Mouse (Mus musculus): ENCODE data around the gene Gpr171. TPM values are rescaled to one million over a fixed set of nuclear protein-coding genes. Genes with fewer than 3 reads are reported as not detected.
"Not testable (repeated sequence)": the region's sequence is repeated elsewhere in the genome, so short reads cannot be mapped to it uniquely, and the experiment has no call there.

Gpr171 gene
- polyA plus RNA-seq, 1 experiment from 2014 or later: 0.97 TPM

DNA sequence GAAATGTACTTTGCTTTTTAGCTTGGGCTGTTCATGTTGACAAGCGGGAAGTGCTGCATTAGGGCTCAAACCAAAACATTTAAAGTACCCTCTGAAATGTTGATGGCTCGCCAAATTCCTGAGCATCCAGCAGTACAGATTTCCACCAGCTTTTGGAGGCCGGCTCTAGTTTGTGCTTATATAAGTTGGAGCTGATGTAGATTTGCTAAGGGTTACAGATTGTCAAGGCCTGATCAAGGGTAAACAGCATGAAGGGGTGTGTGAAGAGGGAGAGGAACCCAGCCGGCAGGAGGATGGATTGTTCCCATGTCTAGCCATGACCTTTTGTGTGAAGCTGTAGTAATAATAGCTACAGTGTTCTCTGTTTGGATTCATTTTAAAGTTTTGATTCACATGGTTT is 29.5 kb upstream of the Gpr171 start:
- ATAC-seq: peak; percentile 79
- 44% methylated on average over 4 of the region's 4 CpGs for WGBS
- H3K27ac ChIP-seq: no peak overlapping the region

DNA sequence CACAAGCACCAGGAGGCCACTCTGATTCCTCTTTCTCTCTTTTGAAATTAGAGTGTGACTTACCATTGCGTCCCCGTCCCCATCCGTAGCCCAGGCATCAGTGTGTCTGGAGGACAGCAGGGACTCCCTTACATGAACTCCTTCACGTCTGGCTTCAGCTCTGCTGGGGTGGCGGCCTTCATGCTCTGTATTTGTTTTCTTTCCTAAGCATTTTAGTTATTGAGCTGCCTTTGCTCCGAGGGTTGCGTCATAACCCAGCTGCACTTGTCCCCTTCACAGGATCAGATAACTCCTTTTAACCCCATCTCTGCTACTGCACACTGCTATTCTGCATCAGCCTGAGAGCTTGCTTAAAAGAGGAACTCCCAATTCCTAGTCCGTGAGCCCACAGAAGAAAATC is 28.8 kb upstream of the Gpr171 start:
- no peak overlapping the region for H3K4me3 ChIP-seq (replicated peaks)

More for the DNA sequence above, 29.5 kb upstream of the Gpr171 start:
- Histone ChIP-seq H3K36me3 (no peaks in the 10 kb centered on the region), H3K27me3 (replicated peaks) (no peaks in the 10 kb centered on the region), H3K4me2 (replicated peaks) (no peak overlapping the region), H3K9me3 (no peaks in the 10 kb centered on the region), H3K4me1 (replicated peaks) (no peaks in the 10 kb centered on the region), H3K9ac (no peak overlapping the region), H3K4me3 (replicated peaks) (no peak overlapping the region)

DNA sequence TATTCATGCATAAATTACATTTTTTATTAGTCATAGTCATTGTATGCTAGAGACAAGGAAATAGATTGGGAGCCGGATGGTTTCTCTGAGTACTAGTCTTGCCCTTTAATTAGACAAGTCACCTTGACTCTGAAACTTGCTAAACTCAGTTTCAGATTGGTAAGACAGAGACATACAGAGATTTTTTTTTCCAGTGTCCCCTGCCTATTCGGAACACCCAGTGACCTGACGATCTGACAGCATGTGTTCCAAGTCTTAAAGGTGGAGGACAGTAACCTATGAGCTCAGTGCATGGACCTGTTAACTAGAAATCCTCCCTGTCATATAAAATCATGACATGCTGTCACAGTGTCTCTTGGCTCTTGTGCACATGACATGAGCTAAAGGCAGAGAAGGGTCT is 27.9 kb upstream of the Gpr171 start:
- H3K27me3 ChIP-seq (replicated peaks): no peaks in the 10 kb centered on the region
- H3K4me2 ChIP-seq (replicated peaks): no peak overlapping the region
- no peak for ATAC-seq
- no peaks in the 10 kb centered on the region for H3K36me3 ChIP-seq
- 76% methylated on average over 3 of the region's 3 CpGs for WGBS
- no peaks in the 10 kb centered on the region for H3K9me3 ChIP-seq
- no peak overlapping the region for H3K9ac ChIP-seq
- no peak overlapping the region for H3K4me3 ChIP-seq (replicated peaks)
- H3K4me1 ChIP-seq (replicated peaks): peaks cover 6% of the 10 kb centered on the region; the same call in 1 of the 2 replicates
- H3K27ac ChIP-seq: no peak overlapping the region

More for the DNA sequence above, 28.8 kb upstream of the Gpr171 start:
- ATAC-seq: peak; percentile 73
- H3K4me1 ChIP-seq (replicated peaks): 0 out of 2 replicates have a peak, but pooled peaks cover 5% of the 10 kb centered on the region
- H3K9me3 ChIP-seq: no peaks in the 10 kb centered on the region
- H3K36me3 ChIP-seq: no peaks in the 10 kb centered on the region
- H3K27me3 ChIP-seq (replicated peaks): no peaks in the 10 kb centered on the region
- H3K9ac ChIP-seq: no peak overlapping the region
- H3K27ac ChIP-seq: no peak overlapping the region
- peak overlapping the region; percentile 31 for H3K4me2 ChIP-seq (replicated peaks)
- 36% methylated on average over 8 of the region's 8 CpGs for WGBS

DNA sequence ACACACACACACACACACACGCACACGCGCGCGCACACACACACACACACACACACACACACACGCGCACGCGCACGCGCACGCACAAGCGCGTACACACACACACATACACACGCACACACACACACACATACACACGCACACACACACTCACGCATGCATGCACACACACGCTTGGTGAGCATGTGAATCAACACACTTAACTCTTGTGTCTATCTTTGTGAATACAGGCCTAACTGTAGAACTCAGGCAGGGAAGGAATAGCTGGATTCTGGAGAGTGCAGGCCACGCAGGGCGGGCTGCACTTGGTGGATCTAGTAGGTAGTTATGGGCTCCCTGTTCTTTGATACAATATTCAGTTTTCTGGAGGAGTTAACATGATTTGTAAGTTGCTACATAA is 27.1 kb upstream of the Gpr171 start:
- H3K4me3 ChIP-seq (replicated peaks): no peak overlapping the region
- no peak overlapping the region for H3K9ac ChIP-seq
- no peaks in the 10 kb centered on the region for H3K27me3 ChIP-seq (replicated peaks)
- WGBS: 85% methylated on average over 20 of the region's 20 CpGs
- H3K4me2 ChIP-seq (replicated peaks): no peak overlapping the region
- no peak for ATAC-seq
- H3K9me3 ChIP-seq: no peaks in the 10 kb centered on the region
- H3K27ac ChIP-seq: no peak overlapping the region
- H3K4me1 ChIP-seq (replicated peaks): peaks cover 6% of the 10 kb centered on the region; the same call in 1 of the 2 replicates
- no peaks in the 10 kb centered on the region for H3K36me3 ChIP-seq

DNA sequence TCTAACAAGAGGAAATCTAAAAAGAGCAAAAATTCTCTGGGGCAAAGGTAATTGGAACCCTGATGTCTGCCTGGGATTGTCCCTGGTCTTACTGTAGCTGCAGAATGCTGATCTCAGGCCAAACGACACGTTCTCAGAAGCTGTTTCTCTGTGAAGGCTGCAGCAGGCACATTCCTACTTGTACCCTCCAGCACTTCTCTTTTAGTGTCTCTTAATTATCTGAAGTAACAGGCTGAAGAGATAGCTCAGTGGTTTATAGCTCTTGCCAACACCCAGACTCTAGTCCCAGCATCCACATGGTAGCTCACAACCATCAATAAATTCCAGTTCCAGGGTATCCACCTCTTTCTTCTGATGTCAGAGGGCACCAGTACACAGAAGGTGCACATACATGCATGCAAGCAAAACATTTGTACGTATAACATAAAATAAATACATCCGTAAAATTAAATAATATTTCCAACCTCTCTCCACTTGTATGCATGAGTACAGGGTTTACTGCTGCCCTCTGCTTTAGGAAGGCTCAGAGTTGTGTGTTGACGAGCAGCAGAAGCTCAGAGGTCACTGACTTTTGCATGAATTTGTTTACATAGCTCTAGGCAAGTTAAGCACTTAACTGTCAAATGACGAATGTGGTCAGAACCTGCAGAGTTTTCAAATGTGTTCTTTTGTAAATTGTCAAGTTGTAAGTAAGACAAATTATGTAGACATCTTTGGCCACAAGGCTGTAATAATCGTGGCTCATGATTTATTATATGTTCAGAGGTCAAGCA is 24.3 kb upstream of the Gpr171 start:
- WGBS: 22% methylated on average over 7 of the region's 7 CpGs
- Histone ChIP-seq H3K4me1 (replicated peaks) (peaks cover 9% of the 10 kb centered on the region; the same call in 1 of the 2 replicates), H3K36me3 (no peaks in the 10 kb centered on the region), H3K4me3 (replicated peaks) (no peak overlapping the region), H3K9me3 (no peaks in the 10 kb centered on the region), H3K4me2 (replicated peaks) (no peak overlapping the region), H3K27me3 (replicated peaks) (no peaks in the 10 kb centered on the region), H3K9ac (no peak overlapping the region), H3K27ac (no peak overlapping the region)
- no peak for ATAC-seq

DNA sequence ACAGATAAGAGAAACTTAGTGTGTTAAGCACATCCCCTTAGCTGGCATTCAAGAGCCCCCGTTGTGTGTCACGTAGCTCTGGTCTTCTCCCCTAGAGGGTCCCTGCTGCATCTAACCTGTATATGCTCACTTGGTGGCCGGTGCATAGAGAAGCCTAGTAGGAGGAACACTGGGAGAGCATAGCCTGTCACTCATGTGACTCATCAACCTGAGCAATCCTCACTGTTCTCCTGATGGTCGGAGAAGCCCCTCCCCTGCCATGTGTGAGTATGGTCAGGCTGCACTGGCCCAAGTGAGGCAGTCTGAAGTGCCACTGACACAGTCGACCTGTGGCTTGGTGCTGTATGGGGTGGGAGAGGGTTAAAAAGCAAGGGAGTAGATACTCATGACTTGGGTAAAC is 23.4 kb upstream of the Gpr171 start:
- WGBS: 61% methylated on average over 5 of the region's 5 CpGs
- Histone ChIP-seq H3K9me3 (no peaks in the 10 kb centered on the region), H3K36me3 (no peaks in the 10 kb centered on the region), H3K27ac (no peak overlapping the region), H3K4me1 (replicated peaks) (peaks cover 10% of the 10 kb centered on the region; the same call in 1 of the 2 replicates), H3K9ac (no peak overlapping the region), H3K4me2 (replicated peaks) (no peak overlapping the region), H3K27me3 (replicated peaks) (no peaks in the 10 kb centered on the region), H3K4me3 (replicated peaks) (no peak overlapping the region)
- no peak for ATAC-seq

DNA sequence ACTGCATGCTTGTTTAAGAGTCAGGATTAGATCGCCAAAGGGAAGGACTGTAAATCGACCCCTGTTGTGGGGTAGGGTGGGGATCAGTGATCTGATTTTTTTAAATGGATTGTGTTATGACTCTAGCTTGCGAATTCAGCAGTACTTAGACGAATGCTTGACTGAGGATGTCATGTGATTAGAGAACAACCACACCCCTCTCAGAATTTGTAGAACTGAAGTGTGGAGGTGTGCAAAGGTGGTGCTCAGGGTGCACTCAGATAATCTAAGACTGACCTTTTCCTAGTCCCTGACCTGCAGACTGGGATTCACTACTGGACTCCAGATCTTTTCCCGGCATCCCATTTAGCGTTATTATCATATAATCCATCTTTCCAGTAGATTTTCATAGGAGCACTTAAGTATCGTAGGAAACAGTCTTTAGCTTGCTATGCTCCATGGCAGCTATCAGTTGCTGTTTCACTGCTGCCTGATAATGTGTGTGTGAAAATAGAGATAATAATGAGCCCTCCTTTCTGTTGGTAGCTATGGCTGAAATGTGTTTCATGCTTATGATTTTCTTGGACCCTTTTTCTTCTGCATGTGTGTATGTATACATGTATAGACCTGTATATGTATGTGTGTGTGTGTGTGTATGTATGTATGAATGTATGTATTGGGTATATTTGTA is 20.3 kb upstream of the Gpr171 start:
- H3K4me2 ChIP-seq (replicated peaks): no peak overlapping the region
- H3K4me3 ChIP-seq (replicated peaks): no peak overlapping the region
- peaks cover 10% of the 10 kb centered on the region; the same call in 1 of the 2 replicates for H3K4me1 ChIP-seq (replicated peaks)
- H3K9me3 ChIP-seq: no peaks in the 10 kb centered on the region
- 0 out of 2 replicates have a peak overlapping the region, but pooled peaks have one; percentile 18 for H3K27ac ChIP-seq
- no peaks in the 10 kb centered on the region for H3K27me3 ChIP-seq (replicated peaks)
- 63% methylated on average over 7 of the region's 7 CpGs for WGBS
- no peak overlapping the region for H3K9ac ChIP-seq
- no peaks in the 10 kb centered on the region for H3K36me3 ChIP-seq
- no peak for ATAC-seq

DNA sequence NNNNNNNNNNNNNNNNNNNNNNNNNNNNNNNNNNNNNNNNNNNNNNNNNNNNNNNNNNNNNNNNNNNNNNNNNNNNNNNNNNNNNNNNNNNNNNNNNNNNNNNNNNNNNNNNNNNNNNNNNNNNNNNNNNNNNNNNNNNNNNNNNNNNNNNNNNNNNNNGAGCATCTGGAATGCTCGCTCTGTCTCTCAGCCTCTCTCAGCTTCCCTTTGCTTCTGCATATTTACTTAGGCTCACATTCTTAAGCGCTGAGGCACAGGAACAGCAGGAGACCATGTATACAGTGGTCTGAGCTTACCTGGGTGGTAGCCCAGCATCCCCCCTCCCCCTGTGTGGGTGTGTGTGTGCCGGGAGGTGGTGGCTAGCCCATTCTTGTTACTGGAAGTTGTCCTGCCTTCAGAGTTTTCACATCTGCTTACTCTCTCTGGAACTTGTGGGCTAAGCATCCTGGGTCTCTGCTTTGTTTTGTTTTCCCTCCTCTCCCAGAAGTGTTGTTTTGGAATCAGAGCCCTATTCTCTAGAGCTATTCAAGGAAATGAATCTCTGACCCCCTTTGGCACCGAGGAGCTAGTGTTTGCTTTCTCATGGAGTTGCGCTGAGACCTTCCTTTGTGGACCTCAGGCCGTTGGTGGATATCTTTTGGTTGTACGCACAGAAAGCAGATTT is 19.6 kb upstream of the Gpr171 start:
- Histone ChIP-seq H3K36me3 (no peaks in the 10 kb centered on the region), H3K4me2 (replicated peaks) (0 out of 2 replicates have a peak overlapping the region, but pooled peaks have one; percentile 7), H3K27ac (0 out of 2 replicates have a peak overlapping the region, but pooled peaks have one; percentile 18), H3K4me1 (replicated peaks) (peaks cover 10% of the 10 kb centered on the region; the same call in 1 of the 2 replicates), H3K9me3 (no peaks in the 10 kb centered on the region), H3K27me3 (replicated peaks) (no peaks in the 10 kb centered on the region), H3K4me3 (replicated peaks) (no peak overlapping the region), H3K9ac (no peak overlapping the region)
- peak; percentile 57 for ATAC-seq
- 36% methylated on average over 7 of the region's 7 CpGs for WGBS

DNA sequence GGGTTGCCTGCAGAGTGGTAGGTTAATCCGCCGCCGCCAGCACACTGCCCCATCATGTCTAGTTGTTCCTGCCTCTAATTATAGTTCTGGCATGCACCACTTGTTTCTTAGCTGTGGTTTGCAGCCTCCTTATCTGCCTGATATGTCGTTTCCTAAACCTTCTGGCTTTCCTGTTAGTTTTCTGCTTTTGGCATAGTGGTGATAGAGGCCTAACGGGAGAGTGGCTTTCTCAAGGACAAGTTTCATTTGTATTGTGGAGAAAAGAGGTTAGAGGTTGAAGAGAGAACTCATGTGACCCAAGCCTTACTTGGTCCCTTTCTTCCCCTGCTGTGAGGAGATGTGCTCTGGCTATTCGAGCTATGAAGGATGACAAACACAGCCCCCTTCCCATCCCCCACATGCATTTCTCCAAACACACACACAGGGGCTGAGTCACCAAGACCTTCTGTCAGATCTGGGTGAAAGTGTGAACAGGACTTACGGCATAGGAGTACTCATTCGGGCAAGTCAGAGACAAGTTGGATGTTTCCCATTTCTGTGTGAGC is 12.4 kb upstream of the Gpr171 start:
- Histone ChIP-seq H3K9me3 (no peaks in the 10 kb centered on the region), H3K4me2 (replicated peaks) (no peak overlapping the region), H3K36me3 (no peaks in the 10 kb centered on the region), H3K27ac (no peak overlapping the region), H3K27me3 (replicated peaks) (no peaks in the 10 kb centered on the region), H3K4me1 (replicated peaks) (no peaks in the 10 kb centered on the region), H3K4me3 (replicated peaks) (no peak overlapping the region), H3K9ac (no peak overlapping the region)
- ATAC-seq: no peak
- whole genome bisulfite sequencing: 75% methylated on average over 8 of the region's 8 CpGs

DNA sequence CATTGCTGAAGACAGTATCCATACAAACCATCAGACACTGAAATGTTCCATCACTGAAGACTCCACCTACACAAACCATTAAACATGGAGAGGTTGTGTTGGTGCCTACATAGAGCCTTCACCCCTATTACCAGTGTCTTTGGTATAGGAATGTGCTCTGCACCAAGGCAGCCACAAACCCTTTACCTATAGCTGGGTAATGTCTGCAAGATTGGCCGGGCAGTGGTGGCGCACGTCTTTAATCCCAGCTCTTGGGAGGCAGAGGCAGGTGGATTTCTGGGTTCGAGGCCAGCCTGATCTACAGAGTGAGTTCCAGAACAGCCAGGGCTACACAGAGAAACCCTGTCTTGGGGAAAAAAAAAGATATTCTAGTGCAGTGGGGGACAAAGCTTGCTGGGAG is 11.7 kb upstream of the Gpr171 start:
- H3K4me2 ChIP-seq (replicated peaks); H3K4me1 ChIP-seq (replicated peaks); H3K27ac ChIP-seq; H3K9ac ChIP-seq; H3K27me3 ChIP-seq (replicated peaks); H3K36me3 ChIP-seq; H3K4me3 ChIP-seq (replicated peaks); H3K9me3 ChIP-seq; ATAC-seq: not testable (repeated sequence)
- 95% methylated on average over 4 of the region's 4 CpGs for WGBS

DNA sequence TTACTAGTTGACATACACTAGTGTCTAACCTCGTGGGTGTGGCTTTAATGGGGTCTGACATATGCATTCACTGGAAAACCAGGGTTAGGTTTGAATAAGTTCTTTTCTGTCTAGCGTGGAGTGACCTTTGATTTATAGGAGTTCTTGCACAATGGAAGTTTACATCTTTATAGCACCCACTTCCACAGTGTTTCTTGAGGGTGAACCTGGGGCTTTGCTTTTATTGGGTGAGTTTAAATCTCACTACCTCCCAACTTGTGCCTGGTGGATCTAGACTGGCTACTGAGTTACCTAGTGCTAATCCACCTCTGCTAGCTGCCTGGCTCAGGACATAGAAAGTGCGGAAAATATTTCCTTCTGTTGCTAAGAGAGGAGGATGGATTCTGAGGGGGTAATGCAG is 10.3 kb upstream of the Gpr171 start:
- no peaks in the 10 kb centered on the region for H3K9me3 ChIP-seq
- H3K4me2 ChIP-seq (replicated peaks): no peak overlapping the region
- H3K27me3 ChIP-seq (replicated peaks): no peaks in the 10 kb centered on the region
- H3K4me1 ChIP-seq (replicated peaks): no peaks in the 10 kb centered on the region
- no peak overlapping the region for H3K27ac ChIP-seq
- no peak overlapping the region for H3K9ac ChIP-seq
- H3K4me3 ChIP-seq (replicated peaks): no peak overlapping the region
- no peaks in the 10 kb centered on the region for H3K36me3 ChIP-seq
- ATAC-seq: peak; percentile 45; the same call in 1 of the 2 replicates
- WGBS: 72% methylated on average over 3 of the region's 3 CpGs

DNA sequence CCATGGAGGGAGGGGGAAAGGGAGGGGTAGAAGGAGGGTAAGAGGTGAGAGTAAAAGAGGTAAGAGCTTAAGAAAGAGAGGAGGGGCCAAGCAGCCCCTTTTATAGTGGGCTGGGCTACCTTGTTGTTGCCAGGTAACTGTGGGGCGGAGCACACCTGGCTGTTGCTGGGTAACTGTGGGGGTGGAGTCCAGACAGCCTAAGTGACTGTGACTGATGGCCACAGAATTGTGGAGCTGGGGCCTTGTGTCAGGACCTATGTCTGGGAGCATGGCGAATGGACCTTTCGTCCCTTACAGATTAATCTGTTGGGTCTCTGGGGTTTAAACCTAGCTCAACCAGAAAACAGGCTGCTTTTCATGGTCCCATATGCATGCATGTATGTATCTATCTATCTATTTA is 8.2 kb upstream of the Gpr171 start:
- WGBS: 96% methylated on average over 3 of the region's 3 CpGs
- not testable (repeated sequence) for H3K4me3 ChIP-seq (replicated peaks)

More for the DNA sequence above, 8.2 kb upstream of the Gpr171 start:
- not testable (repeated sequence) for H3K9me3 ChIP-seq; ATAC-seq; H3K36me3 ChIP-seq; H3K4me1 ChIP-seq (replicated peaks); H3K4me2 ChIP-seq (replicated peaks); H3K27ac ChIP-seq; H3K9ac ChIP-seq; H3K27me3 ChIP-seq (replicated peaks)
